Mouse (Mus musculus): ENCODE data around the gene Galnt13. TPM values are rescaled to one million over a fixed set of nuclear protein-coding genes. Genes with fewer than 3 reads are reported as not detected.
"Not testable (repeated sequence)": the region's sequence is repeated elsewhere in the genome, so short reads cannot be mapped to it uniquely, and the experiment has no call there.

Galnt13 gene
- polyA plus RNA-seq, 1 experiment: not detected

DNA sequence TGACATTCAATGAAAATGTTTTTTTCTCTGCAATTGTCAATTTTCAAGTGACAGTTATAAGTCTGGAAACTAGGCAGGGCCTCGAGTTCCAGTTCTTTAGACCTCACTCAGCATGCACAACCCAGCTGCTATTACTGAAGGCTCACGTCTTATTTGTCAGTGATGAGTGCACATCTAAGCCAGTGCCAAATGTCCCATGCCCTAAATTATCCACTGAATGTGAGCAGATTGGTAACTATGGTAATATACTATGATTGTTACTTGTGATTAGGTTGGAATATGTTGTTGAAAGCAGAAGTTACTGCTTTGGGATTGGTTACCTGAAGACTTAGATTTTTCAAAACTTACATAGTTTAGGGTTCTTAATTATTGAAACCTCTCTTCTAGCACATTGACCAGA is 131.1 kb downstream of the Galnt13 start:
- H3K4me3 ChIP-seq (ENCODE audit: low read depth, low read length): no peak overlapping the region
- H3K9me3 ChIP-seq (replicated peaks; ENCODE audit: control insufficient read depth, insufficient read depth, low read length, poor library complexity, severe bottlenecking): no peaks in the 10 kb centered on the region
- H3K27me3 ChIP-seq (ENCODE audit: control insufficient read depth, insufficient read depth, low read length, poor library complexity, severe bottlenecking): no peaks in the 10 kb centered on the region
- no peak overlapping the region for H3K27ac ChIP-seq (ENCODE audit: insufficient read depth, low read length)
- H3K4me1 ChIP-seq (ENCODE audit: control insufficient read depth, insufficient read depth, low read length): no peaks in the 10 kb centered on the region
- TF ChIP-seq CTCF (IDR thresholded peaks at IDR 0.05; ENCODE audit: low read depth, low read length): no peak
- H3K9ac ChIP-seq (ENCODE audit: low read depth, poor library complexity, severe bottlenecking): no peak overlapping the region
- no peaks in the 10 kb centered on the region for H3K36me3 ChIP-seq (ENCODE audit: control insufficient read depth, insufficient read depth, low read length, poor library complexity, severe bottlenecking)

DNA sequence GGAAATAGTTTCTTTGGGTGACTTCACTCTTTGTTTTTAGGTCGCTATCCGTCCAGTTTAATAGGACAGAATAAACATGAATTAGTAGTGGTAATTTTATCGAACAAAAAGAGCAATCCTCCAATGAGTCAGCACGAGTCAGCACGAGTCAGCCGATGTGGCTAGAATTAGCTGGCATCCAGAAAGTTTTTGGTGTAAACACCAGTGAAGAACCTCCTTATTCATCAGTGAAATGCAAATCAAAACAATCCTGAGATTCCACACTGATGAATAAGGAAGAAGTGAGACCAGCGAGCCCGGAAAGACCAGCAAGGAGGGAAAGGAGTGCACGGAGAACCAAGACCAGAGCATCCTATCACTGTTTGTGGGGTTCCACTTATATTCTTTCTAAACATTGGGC is 131.5 kb downstream of the Galnt13 start:
- Histone ChIP-seq H3K4me3 (ENCODE audit: low read depth, low read length) (no peak overlapping the region), H3K27me3 (ENCODE audit: control insufficient read depth, insufficient read depth, low read length, poor library complexity, severe bottlenecking) (no peaks in the 10 kb centered on the region), H3K27ac (ENCODE audit: insufficient read depth, low read length) (no peak overlapping the region), H3K9me3 (replicated peaks; ENCODE audit: control insufficient read depth, insufficient read depth, low read length, poor library complexity, severe bottlenecking) (no peaks in the 10 kb centered on the region), H3K36me3 (ENCODE audit: control insufficient read depth, insufficient read depth, low read length, poor library complexity, severe bottlenecking) (no peaks in the 10 kb centered on the region), H3K4me1 (ENCODE audit: control insufficient read depth, insufficient read depth, low read length) (no peaks in the 10 kb centered on the region), H3K9ac (ENCODE audit: low read depth, poor library complexity, severe bottlenecking) (no peak overlapping the region)
- TF ChIP-seq EP300 (IDR thresholded peaks at IDR 0.05; ENCODE audit: insufficient read depth, low read depth, low read length) (no peak), CTCF (IDR thresholded peaks at IDR 0.05; ENCODE audit: low read depth, low read length) (no peak), POLR2A (IDR thresholded peaks at IDR 0.05; ENCODE audit: insufficient read depth, low read length) (no peak)

DNA sequence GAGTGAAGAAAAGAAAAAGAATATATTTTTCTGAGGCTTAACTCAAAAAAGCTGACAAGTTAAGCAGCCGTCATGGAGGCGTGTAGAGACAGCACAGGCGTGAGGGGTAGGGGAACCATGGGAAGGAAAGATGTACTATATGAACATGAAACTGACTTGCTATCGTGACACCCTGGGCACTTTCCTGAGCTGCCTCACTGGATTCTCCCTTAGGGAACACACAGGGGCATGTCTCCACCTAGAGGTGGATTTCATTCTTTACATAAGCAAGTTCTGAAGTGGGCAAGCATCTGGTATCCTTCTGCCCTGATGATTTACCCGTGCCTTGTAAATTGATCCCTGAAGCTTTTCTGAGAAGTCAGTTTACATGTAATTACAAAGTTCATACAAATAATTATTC is 277.7 kb downstream of the Galnt13 start:
- H3K27me3 ChIP-seq (ENCODE audit: control insufficient read depth, insufficient read depth, low read length, poor library complexity, severe bottlenecking); H3K36me3 ChIP-seq (ENCODE audit: control insufficient read depth, insufficient read depth, low read length, poor library complexity, severe bottlenecking); H3K27ac ChIP-seq (ENCODE audit: insufficient read depth, low read length); H3K4me3 ChIP-seq (ENCODE audit: low read depth, low read length); H3K9ac ChIP-seq (ENCODE audit: low read depth, poor library complexity, severe bottlenecking); H3K9me3 ChIP-seq (replicated peaks; ENCODE audit: control insufficient read depth, insufficient read depth, low read length, poor library complexity, severe bottlenecking); H3K4me1 ChIP-seq (ENCODE audit: control insufficient read depth, insufficient read depth, low read length): not testable (repeated sequence)

DNA sequence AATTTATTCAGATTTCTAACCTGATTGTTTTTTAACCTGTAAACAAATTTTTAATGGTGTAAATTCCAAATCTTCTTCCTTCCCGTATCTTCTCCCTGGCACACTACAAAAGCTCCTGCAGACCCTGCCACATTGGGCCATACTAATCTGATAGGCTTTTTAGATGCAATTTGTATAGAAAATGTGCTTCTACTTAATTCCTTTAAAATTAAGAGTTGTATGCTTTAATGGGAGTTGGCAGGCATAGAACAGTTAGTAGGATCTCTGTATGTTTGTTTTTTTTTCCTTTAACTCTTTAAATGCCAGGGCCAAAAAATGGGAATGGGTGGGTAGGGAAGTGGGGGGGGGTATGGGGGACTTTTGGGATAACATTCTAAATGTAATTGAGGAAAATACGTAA is 315.1 kb downstream of the Galnt13 start:
- no peak for TF ChIP-seq POLR2A (IDR thresholded peaks at IDR 0.05; ENCODE audit: insufficient read depth, low read length)
- TF ChIP-seq CTCF (IDR thresholded peaks at IDR 0.05; ENCODE audit: low read depth, low read length): no peak
- no peak for TF ChIP-seq EP300 (IDR thresholded peaks at IDR 0.05; ENCODE audit: insufficient read depth, low read depth, low read length)
- Histone ChIP-seq H3K27ac (ENCODE audit: insufficient read depth, low read length) (no peak overlapping the region), H3K27me3 (ENCODE audit: control insufficient read depth, insufficient read depth, low read length, poor library complexity, severe bottlenecking) (no peaks in the 10 kb centered on the region), H3K36me3 (ENCODE audit: control insufficient read depth, insufficient read depth, low read length, poor library complexity, severe bottlenecking) (no peaks in the 10 kb centered on the region), H3K4me1 (ENCODE audit: control insufficient read depth, insufficient read depth, low read length) (no peaks in the 10 kb centered on the region), H3K9me3 (replicated peaks; ENCODE audit: control insufficient read depth, insufficient read depth, low read length, poor library complexity, severe bottlenecking) (no peaks in the 10 kb centered on the region), H3K9ac (ENCODE audit: low read depth, poor library complexity, severe bottlenecking) (no peak overlapping the region), H3K4me3 (ENCODE audit: low read depth, low read length) (no peak overlapping the region)

DNA sequence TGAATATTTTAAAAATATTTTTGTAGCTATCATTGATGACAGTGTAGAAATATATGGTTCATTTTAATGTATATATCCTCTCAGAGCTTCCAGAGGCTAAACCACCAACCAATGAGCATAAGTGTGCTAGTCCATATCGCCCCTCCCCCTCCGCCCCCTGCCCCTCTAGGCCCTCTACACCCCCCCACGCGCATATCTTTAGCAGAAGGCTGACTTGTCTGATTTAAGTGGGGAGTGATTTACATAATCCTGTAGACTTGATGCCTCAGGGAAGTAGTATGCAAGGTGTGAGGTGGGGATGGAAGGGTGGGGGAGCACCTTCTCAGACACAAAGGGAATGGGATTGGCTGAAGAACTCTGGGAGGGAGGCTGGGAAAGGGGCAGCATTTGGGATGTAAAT is 323.7 kb downstream of the Galnt13 start:
- H3K9ac ChIP-seq (ENCODE audit: low read depth, poor library complexity, severe bottlenecking): no peak overlapping the region

DNA sequence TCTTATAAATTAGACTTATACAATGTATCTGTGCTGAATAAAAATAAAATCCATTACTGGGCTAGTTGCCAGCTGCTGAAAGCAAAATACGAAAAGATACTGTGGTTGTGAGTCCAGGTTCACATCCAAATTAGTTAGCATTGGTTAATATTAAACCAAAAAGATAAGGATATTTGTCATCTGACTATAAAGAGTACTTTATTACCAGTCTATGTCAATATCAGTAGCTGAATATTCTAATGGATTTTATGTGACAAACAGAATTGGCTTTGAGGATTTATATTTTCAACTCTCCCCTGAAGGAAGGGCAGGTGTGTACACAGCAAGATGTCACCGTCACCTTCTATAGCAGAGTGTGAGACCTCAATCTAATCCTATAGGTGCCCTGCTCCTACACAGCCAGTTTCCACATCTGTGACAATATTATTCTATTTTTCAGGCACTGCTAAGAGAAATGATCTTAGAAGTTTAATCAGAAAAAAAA is 342.7 kb downstream of the Galnt13 start:
- Histone ChIP-seq H3K9me3 (replicated peaks; ENCODE audit: control insufficient read depth, insufficient read depth, low read length, poor library complexity, severe bottlenecking) (no peaks in the 10 kb centered on the region), H3K9ac (ENCODE audit: low read depth, poor library complexity, severe bottlenecking) (no peak overlapping the region), H3K27me3 (ENCODE audit: control insufficient read depth, insufficient read depth, low read length, poor library complexity, severe bottlenecking) (no peaks in the 10 kb centered on the region; the same call in 1 of the 2 replicates), H3K4me3 (ENCODE audit: low read depth, low read length) (no peak overlapping the region), H3K27ac (ENCODE audit: insufficient read depth, low read length) (no peak overlapping the region), H3K4me1 (ENCODE audit: control insufficient read depth, insufficient read depth, low read length) (no peaks in the 10 kb centered on the region), H3K36me3 (ENCODE audit: control insufficient read depth, insufficient read depth, low read length, poor library complexity, severe bottlenecking) (no peaks in the 10 kb centered on the region)
- TF ChIP-seq EP300 (IDR thresholded peaks at IDR 0.05; ENCODE audit: insufficient read depth, low read depth, low read length) (no peak), POLR2A (IDR thresholded peaks at IDR 0.05; ENCODE audit: insufficient read depth, low read length) (no peak), CTCF (IDR thresholded peaks at IDR 0.05; ENCODE audit: low read depth, low read length) (no peak)

More for the DNA sequence above, 323.7 kb downstream of the Galnt13 start:
- Histone ChIP-seq H3K27me3 (ENCODE audit: control insufficient read depth, insufficient read depth, low read length, poor library complexity, severe bottlenecking) (no peaks in the 10 kb centered on the region), H3K4me3 (ENCODE audit: low read depth, low read length) (no peak overlapping the region), H3K36me3 (ENCODE audit: control insufficient read depth, insufficient read depth, low read length, poor library complexity, severe bottlenecking) (no peaks in the 10 kb centered on the region), H3K9me3 (replicated peaks; ENCODE audit: control insufficient read depth, insufficient read depth, low read length, poor library complexity, severe bottlenecking) (no peaks in the 10 kb centered on the region), H3K4me1 (ENCODE audit: control insufficient read depth, insufficient read depth, low read length) (no peaks in the 10 kb centered on the region), H3K27ac (ENCODE audit: insufficient read depth, low read length) (no peak overlapping the region)
- no peak for TF ChIP-seq EP300 (IDR thresholded peaks at IDR 0.05; ENCODE audit: insufficient read depth, low read depth, low read length)
- TF ChIP-seq POLR2A (IDR thresholded peaks at IDR 0.05; ENCODE audit: insufficient read depth, low read length): no peak
- TF ChIP-seq CTCF (IDR thresholded peaks at IDR 0.05; ENCODE audit: low read depth, low read length): no peak
